Mouse (Mus musculus): ENCODE measurements around the gene Ptprs.

- TF ChIP-seq EP300 (IDR thresholded peaks at IDR 0.05; ENCODE audit: low read depth) (no peak), CTCF (IDR thresholded peaks at IDR 0.05; ENCODE audit: low read depth) (no peak)
These were observed 7.9 kb downstream of the Ptprs start for GRCm38 (mm10) chr17:56468380-56468779.

Measured in heart, postnatal 0 days (tissue).